Mouse (Mus musculus) liver, embryonic 14.5 days (tissue): ENCODE results near the gene Gm10837.

Experiments
- CTCF ChIP-seq: IDR thresholded peaks from 2 replicates; pipeline ENCODE4 v1.5.1; 2016; ENCODE audit warnings: antibody characterized with exemption, low read depth, control low read depth
- EP300 ChIP-seq: IDR thresholded peaks from 2 replicates; pipeline ENCODE4 v1.6.1; 2016; ENCODE audit warnings: antibody characterized with exemption, low read depth

DNA sequence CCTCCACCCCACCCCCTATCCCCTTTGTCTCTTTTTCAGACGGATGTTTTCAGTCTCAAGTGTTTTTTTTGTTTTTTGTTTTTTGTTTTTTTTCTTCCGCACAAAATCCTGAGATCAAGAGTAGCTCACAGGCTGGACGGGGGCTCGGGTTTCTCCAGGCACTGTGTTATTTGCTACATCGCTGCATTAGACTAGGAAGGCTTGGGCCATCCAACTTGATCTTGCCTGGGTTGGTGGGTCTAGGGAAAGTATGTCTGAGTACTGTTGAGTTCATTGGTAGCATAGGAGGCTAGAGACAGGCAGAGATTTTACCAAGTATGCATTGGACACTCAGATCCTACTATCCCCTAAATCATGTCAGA is 7.4 kb upstream of the Gm10837 start:
- TF ChIP-seq CTCF: no peak
- TF ChIP-seq EP300: no peak
